Mouse (Mus musculus): ENCODE data around the gene Slc2a2.

DNA sequence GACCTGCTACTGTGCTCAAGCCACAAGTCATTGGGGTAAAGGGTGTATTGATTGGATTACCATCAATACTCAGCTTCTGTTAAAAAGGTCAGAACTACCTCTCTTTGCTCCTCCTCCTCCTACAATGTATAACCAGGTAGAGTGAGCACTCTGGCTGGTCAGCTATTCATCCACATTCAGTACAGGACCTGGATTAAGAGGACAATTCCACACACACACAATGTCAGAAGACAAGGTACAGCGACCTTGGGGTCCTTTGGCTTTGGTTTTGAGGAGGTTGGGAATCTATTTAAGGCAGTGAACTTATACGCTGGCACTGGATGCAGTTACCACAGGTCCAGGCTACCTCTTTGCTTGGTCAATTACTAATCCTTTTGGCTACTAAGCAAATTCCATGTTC lies at the start of gene Slc2a2:
- TF ChIP-seq CTCF (IDR thresholded peaks at IDR 0.05; ENCODE audit: low read depth) (no peak), EP300 (IDR thresholded peaks at IDR 0.05; ENCODE audit: low read depth) (no peak)

All from liver, embryonic 14.5 days (tissue).